Mouse (Mus musculus): Measurements from ENCODE around the gene Nfkbia.

Nfkbia gene

GRCm38 (mm10) chr12:55442861-55443850, 49.3 kb downstream of the Nfkbia start:
- no peak for DNase-seq (ENCODE audit: low read depth)

GRCm38 (mm10) chr12:55442245-55442644, 50.2 kb downstream of the Nfkbia start:
- DNase-seq (ENCODE audit: low read depth) = no peak

- DNase-seq (ENCODE audit: low read depth) = no peak
Measured at GRCm38 (mm10) chr12:55440416-55440815, 52.0 kb downstream of the Nfkbia start.
